Mouse (Mus musculus) activated CD4-positive, CD25-positive, alpha-beta regulatory T cell, adult 4 months (primary cell): ENCODE results near the gene 5330417C22Rik. TPM values are rescaled to one million over a fixed set of nuclear protein-coding genes. Genes with fewer than 3 reads are reported as not detected.
A peak's percentile ranks its signal among the peaks of the same experiment; 100 is the strongest.
"Not testable (repeated sequence)": the region's sequence is repeated elsewhere in the genome, so short reads cannot be mapped to it uniquely, and the experiment has no call there.

Experiments used
- ATAC-seq: one replicate; pipeline ENCODE4 v1.8.0; 2017
- polyA plus RNA-seq, 2 experiments: library from polyadenylated mRNA; unstranded; fragments of 100-300 nt; shearing (Covaris generic); gene quantifications; one replicate each; pipeline ENCODE4 v1.2.1; 2017

Gene 5330417C22Rik
- polyA plus RNA-seq, 2 experiments from 2014 or later: 1.2 to 1.4 TPM

DNA sequence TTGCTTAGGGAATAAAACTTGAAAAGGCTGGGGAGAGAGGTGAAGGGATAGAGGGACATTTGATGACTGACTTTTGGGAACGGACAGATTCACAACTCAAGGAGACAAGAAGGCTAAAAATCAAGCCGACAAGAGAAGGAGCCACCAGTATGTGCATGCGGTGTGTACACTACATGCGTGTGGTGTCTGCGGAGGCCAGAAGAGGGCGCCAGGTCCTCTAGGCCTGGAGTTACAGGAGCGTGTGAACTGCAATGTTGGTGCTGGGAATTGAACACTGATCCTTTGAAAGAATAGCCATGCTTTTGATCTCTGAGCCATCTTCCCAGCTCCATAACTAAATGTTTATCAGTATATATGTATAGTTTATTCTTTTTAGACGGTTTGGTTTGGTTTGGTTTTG, 7.8 kb downstream of the 5330417C22Rik start:
- no peak for ATAC-seq

DNA sequence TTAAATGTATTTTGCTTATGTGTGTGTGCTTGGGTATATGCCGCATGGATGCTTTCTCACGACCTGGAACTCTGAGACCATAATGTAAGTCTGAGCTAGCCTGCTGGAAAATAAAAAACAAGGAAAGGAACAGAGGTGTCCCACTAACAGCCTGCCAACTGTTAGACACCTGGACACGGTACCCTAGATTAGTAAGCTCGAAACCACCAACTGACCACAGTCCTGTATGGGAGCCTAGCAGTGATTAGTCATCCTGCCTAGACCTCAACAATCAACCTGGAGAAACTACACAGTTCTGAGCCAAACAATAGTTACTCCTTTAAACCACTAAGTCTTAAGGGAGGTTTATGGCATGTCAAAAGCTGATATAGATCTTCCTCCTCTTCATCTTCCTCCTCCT, 12.9 kb downstream of the 5330417C22Rik start:
- ATAC-seq: no peak

DNA sequence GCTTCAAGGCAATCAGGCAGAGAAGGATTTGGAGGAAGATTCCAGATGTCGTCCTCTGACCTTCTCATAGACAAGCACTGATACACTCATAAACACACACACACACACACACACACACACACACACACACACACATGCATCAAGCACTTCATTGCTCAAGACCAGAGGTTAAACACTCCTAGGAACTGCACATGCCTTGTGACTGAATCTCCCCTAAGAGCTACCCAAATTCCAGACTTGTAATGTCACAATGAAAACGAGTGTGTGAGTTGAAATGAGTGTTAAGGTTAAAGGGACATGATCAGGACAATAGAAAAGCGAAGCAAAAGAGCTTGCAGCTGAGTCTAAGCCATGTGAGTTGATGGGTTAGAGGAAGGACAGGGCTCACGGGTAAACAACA, 18.1 kb downstream of the 5330417C22Rik start:
- ATAC-seq: no peak

DNA sequence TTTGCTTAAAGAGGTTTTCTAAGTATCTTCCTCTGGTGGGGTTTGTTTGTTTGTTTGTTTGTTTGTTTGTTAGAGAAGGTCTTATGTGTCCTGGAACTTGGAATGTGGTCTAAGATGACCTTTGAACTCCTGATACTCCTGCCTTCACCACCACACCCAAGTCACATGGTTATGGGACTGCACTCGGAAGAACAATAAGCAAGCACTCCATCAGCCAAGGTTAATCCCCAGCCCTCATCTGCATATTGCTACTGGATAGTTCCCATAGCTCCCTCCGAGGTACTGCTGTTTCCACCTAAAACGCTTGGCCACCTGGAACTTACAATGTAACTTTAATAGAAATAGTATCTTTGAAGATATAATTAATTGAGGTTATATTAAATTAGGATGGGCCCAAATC, 22.9 kb downstream of the 5330417C22Rik start:
- no peak for ATAC-seq

DNA sequence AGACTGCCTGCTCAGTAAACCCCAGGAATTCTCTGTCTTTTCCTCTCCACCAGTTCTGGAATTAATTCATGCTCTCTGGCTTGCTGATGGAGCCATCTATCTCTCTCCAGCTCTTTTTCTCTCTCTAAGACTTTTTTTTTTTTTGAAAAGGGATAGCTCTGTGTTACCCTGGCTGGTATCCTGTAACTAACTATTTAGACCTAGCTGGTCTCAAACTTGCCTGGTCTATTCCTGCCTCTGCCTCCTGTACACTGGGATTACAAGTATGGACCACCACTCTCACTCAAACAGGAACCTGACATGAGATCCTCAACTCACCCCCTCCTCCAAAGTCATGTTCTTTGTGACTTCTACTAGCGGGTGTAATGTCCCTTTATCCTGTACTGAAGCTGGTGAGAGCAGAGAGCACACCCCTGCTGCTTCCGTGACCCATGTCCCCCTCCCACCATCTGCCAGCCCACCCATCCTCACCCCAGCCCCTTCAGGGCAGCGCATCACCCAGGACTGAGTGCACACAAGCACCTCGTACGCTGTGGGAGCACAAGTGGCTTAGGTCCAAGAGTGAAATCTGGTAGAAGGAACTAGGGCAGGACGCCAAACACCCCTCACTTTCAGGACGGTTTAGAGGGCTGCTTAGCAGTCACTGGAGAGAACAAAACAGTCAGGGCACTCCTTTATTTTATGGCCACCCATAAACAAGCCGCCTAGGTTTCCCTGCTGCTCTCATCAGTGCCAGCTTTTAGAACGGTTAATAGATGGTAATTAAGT, 25.4 kb downstream of the 5330417C22Rik start:
- no peak for ATAC-seq

DNA sequence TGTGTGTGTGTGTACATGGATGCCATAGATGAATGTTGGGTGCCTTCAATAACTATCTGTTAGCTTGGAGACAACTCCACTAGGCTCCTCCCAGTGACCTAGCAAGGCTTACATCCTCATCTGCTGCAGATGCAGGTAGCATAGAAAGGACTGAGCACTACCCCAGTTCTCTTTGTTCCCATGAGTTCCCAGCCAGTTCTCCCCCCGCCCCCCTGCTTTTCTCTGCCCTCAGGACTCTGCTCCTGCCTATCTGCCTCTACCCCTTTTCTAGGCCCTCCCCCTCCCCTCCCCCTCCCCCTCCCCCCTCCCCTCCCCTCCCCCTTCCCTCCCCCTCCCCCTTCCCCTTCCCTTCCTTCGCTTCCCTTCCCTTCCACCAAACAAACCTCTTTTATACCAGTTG, 26.2 kb downstream of the 5330417C22Rik start:
- no peak for ATAC-seq

DNA sequence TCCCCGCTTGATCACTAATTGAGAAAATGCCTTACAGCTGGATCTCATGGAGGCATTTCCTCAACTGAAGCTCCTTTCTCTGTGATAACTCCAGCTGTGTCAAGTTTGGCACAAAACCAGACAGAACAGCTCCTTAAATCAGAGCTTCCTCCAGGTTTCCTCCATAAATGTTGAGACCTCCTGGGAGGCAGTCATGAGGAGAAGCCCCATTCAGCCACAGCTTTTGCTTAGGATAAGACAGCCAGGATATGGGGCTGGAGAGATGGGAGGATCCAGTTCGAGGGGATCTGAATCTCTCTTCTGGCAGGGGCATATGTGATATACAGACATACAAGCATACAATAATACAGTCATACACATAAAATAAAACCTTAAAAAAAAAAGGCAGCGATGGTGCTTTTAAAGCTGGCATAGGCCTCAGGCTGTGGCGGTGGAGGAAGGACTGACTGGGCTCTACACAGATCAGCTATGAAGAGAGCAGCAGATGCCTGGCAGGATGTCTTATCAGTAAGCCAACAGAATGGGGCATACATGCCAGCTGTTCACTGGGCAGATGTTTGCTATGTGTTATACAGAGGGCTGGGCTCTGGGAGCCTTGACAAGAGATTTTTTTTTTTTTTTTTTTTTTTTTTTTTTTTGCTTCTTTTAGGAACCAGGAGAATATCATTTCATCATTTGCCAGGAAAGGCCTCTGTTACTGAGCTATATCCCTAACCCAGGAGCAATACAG, 27.4 kb downstream of the 5330417C22Rik start:
- ATAC-seq: no peak

DNA sequence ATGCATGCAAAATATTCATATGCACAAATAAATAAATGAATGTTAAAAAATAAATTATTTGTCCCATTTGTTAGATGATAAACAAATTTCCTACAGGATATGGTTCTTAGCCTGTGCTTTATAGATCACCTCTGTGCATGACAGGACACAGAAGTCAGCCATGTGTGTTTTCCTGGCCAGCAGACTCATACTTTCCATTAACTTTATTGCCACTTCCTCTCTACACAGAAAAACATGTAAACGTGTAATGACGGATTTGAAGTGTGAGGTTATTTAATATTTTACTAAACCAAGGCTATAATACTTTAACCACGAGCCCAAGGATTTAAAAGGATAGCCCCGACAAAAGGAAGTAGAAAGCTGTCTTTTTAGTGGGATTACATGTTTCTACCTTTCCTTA, 32.4 kb downstream of the 5330417C22Rik start:
- ATAC-seq: peak; percentile 82

DNA sequence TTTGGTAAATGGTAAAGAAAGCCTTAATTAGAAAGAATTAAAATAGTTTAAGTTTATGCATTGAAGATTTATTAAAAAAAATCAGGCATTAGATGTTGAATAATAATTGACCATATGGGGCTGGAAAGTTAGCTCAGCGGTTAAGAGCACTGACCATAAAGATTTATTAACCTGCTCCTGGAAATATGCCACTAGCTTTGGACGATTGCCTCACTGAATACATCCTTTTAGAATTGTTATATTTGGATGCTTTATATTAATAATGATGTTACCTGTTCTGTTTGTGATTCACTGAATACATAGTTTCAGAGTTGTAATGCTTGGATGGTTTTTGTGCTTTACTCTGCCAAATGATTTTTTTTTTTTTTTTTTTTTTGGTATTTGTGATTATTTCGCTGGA, 34.9 kb downstream of the 5330417C22Rik start:
- ATAC-seq: not testable (repeated sequence)

DNA sequence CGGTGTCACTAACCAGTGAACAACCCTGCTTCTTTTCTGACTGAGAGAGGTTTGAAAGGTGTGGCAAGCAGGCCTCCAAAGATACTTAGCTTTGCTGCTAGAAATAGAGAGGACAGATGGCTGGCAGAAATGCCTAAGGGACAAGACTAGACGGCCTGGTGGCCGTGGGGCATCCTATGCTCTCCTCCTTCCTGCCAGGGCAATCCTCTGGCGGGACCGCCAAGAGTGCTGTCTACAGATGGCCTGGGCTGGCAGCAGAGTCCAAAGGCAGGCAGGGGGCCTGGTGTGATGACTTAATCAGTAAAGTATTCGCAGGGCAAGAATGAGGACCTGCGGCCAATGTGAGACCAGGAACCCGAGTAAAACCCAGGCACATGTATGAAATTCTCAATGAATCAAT, 36.5 kb downstream of the 5330417C22Rik start:
- no peak for ATAC-seq

DNA sequence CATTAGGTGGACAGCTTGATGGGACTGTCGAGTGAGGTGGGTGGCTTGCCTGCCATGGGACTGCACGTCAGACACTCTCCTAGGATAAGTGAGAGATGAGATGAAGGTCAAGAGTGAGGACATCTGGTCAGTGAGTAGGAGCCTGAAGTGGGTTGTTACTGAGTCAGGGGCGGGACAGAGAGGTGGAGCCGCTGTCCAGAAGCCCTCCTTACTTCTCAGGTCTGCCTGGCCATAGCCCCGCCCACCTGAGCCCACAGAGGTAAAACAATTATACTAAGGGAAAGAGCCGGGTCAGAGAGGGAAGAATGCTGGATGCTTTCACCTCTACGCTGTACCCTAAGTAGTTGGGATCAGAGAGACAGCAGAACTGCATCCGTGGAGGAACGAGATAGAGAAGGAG, 38.7 kb downstream of the 5330417C22Rik start:
- no peak for ATAC-seq

DNA sequence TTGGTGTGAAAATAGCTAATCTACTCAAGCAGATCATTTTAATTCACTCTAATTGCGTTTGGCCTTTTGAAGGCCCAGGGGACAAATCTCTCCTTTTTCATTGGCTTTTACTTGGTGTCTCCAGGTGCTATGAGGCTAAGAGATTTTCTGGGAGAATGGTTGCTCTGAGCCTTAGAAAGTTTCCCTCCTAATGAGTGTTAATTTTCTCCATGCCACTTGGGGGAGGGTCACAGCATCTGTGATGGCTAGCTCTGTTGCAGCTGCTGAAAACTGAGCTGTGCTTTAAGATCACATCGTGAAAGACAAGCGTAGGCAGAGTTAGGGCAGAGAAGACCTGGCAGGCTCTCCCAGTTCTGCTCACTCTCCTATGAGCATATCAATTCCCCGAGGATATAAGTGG, 40.9 kb downstream of the 5330417C22Rik start:
- ATAC-seq: no peak

DNA sequence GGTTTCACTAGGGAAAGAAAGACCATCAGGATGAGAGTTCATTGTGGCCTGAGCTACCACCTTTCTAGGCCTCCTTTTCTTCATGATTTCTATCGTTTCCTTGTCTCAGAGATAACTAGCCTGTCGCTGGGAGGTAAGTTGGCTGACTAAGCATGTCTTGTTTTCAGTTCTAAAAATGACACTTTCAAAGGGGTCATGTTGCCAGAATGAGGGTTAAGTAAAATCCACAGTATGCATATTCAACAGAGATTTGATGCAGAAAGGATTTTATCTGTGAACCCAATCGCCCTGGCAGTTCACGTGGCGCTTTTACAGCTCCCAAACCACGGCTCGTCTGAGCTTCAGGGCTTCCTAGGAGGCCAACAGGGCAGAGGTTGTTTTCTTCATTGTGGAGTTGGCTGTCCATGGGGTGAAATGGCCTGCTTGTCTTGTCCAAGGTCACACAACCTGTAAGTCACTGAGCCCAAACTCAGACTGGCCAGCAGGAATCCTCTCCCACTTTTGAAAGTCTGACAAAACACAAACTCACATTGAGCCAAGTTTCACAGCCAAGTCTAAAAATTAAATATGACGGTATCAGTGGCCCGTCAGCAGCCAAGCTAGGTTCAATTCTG, 41.4 kb downstream of the 5330417C22Rik start:
- no peak for ATAC-seq

DNA sequence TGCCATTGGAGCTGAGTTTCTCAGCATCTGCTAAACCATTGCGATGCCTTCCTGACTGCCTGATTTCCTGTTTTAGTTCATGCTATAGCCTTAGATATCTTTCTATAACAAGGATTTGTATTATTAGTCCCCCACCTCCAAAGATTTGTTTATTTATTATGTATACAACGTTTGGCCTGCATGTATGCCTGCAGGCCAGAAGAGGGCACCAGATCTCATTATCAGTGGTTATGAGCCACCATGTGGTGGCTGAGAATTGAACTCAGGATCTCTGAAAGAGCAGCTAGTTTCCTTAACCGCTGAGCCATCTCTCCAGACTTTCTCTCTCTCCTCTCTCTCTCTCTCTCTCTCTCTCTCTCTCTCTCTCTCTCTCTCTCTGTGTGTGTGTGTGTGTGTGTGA, 46.4 kb downstream of the 5330417C22Rik start:
- ATAC-seq: no peak

DNA sequence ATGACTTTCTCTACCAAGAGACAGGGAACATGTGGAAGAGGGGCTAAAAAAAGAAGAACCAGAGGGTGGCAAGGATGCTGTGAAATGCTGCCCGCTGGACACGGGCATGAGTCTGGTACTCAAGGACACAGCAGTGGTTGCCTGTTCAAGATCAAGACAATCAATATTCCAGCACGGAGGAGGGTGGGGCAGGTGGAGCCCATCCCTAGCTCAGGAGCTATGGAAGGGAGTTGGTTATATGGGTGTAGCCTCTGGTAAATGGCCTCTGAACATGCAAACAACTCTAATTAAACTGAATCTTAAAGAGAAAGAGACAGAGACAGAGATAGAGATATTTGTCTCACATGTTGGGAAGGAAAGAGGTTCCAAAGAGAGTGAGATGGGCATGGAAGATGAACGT, 51.6 kb downstream of the 5330417C22Rik start:
- ATAC-seq: no peak

DNA sequence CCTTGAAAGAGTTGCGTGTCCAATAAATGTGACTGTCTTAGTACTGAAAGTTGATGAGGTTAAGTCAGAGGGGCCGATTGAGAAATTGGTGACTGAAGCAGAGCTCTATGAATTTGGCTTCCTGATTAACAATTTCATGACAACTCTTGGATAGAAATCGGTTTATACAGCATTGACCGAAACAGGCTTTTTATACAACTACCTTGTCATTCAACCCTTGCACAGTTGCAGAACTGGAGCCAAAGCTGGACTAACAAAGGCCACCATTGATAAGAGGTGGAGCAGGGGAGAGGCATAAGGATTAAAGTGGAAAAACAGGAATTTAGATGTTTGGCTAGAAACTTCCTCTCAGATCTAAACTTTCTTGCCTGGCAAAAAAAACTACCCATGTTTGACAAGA, 57.5 kb downstream of the 5330417C22Rik start:
- ATAC-seq: no peak

DNA sequence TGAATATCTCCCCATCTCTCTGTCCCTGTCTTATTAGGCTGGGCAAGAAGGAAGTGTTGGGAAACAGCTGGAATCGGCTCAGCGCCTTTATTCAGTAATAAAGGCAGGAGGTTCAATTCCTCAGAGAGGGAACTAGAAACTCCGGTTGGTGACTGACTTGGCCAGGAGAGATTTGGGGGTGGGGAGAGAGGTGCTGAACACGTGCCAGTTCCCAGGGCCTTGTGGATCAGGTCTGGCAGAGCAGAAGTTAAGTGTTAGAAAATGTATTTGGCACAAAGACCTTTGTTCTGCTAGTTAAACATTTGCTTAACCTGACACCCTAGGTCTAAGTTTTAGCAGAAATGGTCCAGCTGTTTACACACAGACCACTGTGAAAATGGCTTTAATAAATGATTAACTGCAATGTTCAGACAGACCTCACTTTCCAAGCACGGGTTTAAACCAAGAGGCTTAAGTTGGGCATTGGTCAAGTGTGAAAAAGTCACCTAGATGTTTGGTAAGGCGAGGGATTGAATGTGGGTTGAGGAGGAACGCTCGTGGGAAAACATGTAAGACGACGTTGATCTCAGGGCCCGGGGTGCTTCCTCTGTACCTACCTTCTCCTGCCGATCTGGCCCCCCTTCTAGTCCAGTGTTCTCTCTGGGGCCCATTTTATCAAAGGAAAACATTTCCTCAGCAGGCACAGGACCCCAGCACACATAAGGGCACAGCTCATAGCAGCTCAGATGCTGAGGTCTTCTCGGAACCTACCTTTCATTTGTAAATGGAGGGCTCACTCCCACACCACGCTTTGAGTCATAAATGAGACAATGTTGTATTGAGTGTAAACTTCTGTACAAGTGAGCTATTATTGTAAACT, 59.3 kb downstream of the 5330417C22Rik start:
- no peak for ATAC-seq

DNA sequence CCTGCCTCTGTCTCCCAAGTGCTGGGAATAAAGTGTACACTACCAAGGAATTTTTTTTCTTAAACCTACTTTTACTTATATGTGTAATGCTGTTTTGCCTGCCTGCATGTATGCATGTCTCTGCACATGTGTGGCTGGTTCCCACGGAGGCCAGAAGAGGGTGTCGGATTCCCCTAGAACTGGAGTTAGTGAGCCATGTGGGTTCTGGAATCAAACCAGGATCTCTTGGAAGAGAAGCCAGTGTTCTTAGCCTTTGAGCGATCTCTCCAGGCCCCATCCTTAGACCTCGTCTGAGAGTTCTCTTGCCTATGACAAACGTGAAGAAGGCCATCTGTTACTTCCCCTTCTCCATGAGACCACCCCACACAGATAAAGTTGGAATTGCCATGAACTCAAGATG, 60.8 kb downstream of the 5330417C22Rik start:
- no peak for ATAC-seq

DNA sequence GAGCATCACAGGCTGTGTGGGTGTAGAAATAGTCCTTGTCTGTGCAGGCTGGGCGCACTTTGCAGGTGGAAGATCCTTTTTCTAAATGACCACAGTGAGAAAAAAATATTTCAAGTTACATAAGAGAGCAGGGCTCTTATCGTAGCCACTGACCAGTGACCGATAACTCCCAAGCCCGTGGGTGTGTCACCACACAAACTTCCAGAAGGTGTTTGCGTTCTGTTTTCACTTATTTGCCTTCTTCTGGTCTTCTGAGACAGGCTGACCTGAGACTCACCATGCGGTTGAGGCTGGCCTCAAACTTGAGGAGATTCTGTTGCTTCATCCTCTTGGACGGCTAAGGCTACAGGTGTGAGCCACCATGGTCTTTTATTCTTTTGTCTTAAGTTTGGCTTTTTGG, 61.4 kb downstream of the 5330417C22Rik start:
- ATAC-seq: no peak

DNA sequence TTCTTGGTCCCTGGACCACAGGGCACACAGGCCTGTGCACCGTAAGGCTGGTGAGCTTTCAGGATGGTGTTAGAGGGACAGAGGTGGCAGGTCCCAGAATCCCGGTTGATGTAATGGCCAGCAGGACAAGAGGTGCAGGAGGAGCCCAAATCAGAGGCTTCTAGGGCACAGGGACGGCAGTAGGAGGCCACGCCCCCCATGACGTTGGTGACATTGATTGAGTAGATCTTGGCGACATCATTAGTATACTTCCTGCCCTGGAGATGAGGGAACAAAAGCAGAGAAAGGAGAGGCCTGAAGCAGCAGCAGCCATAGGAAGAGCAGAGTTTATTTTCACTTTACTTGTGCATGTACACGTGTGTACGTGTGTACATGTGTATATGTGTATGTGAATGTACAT, 68.6 kb downstream of the 5330417C22Rik start:
- no peak for ATAC-seq

DNA sequence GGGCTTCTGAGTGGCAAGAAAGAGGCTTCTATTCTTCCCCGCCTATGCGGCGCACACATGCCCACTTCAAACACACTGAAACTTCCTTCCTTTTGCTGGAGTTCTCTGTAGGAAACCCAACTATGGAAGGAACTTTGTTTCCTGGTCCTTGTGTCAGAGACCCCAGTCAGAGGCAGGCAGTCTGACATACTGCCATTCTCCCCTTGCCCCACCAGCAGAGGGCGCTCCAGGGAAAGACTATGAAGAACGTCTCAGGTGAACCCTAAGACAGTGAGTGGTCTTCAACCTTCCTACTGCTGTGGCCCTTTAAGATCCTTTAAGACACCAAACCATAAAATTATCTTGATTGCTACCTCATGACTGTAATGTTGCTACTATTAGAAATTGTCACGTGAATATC, 69.9 kb downstream of the 5330417C22Rik start:
- ATAC-seq: no peak

DNA sequence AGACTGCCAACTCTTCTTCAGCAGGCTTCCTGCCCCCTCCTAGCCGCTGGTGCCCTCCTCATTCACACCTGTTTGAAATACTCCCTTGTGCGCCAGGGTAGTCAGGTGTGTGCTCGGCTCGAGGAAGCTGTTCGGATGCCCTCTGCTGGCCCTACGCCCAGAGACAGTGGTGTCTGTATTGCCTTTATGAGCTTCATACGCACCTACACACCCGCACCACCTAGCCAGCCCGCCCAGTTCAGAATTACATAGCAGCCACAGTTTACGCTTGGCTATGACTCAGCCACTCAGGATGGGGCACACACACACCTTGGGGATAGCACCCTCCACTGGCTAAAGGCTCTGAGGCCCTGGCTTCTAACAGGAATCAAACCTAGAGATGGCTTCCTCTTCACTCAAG, 77.5 kb downstream of the 5330417C22Rik start:
- ATAC-seq: peak; percentile 89

DNA sequence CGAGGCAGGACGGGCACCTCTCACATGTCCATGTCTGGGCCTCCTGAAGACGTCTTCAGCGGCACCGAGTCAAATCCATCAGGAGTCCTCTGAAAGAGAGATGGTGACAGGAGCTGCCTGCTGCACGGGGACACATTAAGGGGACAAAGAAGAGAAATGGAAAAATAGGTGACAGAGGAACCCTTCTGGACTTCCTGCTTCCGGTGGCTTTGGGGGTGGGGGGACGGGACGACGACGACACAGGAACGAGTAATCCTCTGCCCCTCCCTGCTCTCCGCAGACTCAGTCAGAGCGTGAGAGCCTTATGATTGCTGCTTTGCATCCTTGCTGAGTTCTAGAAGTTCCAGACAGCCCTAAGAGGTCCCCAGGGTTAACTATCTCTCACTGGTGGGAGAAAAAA, 78.0 kb downstream of the 5330417C22Rik start:
- ATAC-seq: peak; percentile 76
